Mouse (Mus musculus): ENCODE data around the gene Wdr25.

The Wdr25 gene

DNA sequence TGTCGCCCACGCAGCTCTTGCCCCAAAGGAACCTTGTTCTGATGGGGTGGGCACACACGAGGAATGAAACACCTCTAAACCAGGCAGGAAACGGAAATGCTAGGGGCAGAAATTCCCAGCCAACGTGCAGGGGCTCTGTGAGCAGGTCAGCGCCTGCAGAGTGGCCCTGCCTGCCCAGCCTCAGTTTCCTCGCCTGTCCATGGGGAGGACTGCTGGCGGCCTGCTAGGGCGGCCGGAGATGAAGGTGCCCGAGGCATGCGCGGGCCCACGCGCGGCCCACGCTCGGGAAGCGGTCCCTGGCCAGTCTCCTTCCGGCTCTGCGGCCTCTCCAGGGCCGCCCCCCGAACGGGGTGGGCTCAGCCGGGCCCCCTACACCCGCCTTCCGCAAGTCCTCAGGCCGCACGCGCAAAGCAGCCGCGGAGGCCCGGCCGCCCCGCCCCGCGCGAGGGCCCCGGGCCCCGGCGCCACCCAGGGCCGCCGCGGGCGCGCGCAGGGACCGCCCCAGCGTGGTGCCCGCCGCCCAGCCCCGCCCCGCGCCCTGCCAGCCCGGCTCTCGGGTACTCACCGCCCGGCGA lies 174.2 kb downstream of the Wdr25 start:
- DNase-seq (ENCODE audit: low spot score in 2 of 2), result peak in 1 of 2 experiments; percentile 28

DNA sequence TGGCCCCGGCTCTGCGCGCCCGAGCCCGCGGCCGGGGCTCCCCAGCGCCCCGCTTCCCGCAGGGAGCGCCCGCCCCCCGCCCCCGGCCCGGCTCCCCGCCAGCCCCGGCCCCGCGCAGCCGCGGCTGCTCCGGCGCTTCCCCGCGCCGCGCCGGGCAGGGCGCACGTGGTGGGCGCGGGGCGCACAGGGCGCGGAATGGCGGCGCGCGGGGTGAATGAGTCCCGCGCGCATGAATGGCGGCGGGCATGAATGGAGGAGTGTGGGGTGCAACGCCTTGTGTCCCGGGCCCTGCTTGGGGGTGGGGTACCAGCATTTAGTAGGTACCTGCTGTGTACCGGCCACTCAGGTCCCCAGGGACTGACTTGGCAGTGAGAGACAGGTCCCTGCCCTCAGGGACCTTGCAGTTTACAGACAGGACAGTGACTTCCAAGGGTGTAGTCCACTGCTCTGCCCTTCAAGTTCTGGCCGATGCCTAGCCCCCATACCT lies 174.8 kb downstream of the Wdr25 start, which contains the start of gene Begain:
Gene Begain (minus strand): TSS at position 51 of the 487 bp plus-strand sequence.
- DNase-seq (ENCODE audit: low spot score in 2 of 2), result no peak

DNA sequence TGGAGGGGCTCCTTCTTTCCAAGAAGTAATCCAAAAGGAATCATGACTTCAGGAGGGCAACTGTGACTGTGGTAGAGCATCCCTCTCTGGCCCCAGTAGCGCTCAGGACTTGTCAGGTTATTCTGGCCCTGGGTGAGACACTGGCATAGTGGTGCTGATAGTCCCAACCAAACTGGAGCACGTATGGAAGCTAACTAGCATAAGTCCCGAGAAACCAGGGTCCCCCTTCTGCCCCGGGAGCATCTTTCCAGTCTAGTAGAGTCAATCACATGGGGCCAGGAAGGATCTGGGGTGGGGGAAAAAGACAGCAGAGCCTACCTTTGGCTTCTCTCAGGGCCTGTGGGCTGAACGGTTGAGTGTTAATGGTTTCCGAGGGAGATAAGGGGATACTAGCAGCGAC lies 175.3 kb downstream of the Wdr25 start:
- no peak for DNase-seq (ENCODE audit: low spot score in 2 of 2)

DNA sequence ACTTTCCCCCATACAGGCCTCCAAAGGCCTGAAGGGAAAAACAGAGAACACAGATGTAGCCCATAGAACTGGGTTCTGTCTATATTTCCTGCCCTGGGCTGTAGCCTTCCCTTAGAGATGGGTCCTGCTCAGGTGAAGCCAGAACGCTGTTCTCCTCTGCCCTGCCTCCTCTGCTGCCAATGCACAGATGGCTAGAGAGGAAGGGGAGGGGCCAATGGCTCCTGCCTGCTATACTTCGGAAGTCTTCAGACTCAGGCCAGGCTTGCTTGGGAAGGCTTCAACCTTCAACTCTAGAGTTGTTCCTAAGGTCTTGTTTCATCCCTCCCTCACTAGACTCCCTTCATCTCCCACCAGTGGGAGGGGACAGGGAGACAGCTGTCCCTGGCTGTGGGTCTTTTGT lies 176.3 kb downstream of the Wdr25 start:
- DNase-seq (ENCODE audit: low spot score in 2 of 2), result no peak

DNA sequence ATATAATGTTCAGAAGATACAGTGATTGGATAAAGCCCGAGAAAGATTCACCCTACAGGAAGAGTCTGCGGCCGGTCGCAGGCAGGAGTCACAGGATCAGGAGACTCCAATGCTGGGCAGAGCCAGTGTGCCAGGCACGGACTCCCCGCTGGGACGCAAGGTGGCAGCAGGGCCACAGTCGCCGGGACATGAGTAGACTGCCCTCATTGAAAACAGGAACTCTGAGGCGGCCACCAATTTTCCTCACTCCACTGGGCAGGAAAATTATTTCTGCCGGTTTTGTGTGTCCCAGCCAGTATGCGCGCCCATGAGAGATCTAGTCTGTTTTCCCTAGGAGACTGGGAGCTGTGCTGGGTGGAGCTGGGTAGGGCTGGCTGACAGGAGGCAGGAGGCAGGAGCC lies 177.8 kb downstream of the Wdr25 start:
- no peak for DNase-seq (ENCODE audit: low spot score in 2 of 2)

DNA sequence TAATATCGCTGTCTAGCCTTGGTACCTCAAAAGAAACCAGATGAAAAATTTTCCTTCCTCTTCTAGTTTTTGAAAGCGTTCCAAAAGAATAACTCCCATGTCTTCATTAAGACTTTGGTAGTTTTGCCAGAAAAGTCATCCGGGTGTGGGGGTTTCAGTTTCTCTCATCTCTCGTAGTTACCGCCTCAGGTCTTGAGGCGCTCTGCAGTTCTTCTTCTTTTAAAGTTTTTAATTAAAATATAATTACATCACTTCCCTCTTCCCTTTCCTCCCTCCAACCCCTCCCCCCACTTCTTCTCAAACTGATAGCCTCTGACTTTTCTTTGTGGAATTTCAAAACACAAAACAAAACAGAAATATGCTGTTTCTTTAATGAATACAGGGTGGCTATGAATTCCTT lies 180.7 kb downstream of the Wdr25 start:
- DNase-seq (ENCODE audit: low spot score in 2 of 2), result no peak

DNA sequence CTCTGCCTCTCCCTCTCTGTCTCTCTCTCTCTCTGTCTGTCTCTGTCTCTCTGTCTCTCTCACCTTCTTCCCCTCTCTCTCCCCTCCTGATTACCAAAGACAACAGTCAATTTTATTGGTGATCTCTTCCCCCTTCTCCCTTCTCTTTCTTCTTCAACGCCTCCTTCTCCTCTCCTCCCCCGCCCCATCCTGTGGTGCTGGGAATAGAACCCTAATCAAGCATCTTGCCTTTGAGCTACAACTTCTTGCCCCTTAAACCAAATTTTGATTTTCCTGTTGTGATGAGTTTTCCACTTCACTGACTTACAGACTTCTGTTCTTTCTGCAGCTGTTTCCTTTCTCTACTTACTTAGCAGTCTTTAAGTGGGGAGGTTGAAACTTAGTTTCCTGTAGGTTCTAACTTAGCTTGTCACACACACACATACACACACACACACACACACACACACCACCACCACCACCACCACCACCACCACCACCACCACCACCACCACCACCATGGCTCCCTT lies 181.4 kb downstream of the Wdr25 start:
- no peak for DNase-seq (ENCODE audit: low spot score in 2 of 2)

DNA sequence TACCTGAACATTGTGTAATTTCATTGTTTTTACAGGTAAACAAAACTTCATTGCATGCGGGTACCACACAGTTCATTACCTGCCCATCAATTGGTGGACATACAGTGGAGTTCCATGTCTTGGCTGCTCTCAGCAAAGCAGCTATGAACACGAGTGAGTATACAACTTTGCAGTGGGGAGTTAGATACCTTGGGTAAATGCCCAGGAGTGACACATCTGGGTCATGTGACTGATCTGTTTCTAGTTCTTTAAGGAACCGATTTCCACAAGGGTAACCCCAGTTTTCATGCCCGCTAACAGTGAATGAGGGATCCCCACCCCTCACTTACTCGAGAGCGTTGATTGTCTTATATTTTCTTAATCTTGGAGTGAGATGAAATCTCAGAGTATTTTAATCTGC lies 183.6 kb downstream of the Wdr25 start:
- DNase-seq (ENCODE audit: low spot score in 2 of 2), result no peak
